Mouse (Mus musculus) v-Abl transformed pro-B cells (cell line): ENCODE data around the gene Jag1.

ENCODE experiments used
- in situ Hi-C, 2 experiments: fragments of 400-800 bp; cut with MboI; formaldehyde crosslinking; loops; one replicate each; pipeline ENCODE4 v1.15.1; 2025; ENCODE audit not compliant: unreplicated experiment in 2 of 2

Gene Jag1

GRCm38 (mm10) chr2:137067479-137068110, 48.8 kb downstream of the Jag1 start:
- in situ Hi-C loops = no loop called here

- in situ Hi-C loops = no loop called here
These were observed 51.9 kb downstream of the Jag1 start for GRCm38 (mm10) chr2:137064513-137064912.

- in situ Hi-C loops = no loop called here
These were observed 52.6 kb downstream of the Jag1 start for GRCm38 (mm10) chr2:137063829-137064228.

- in situ Hi-C loops = no loop called here
These were observed 66.5 kb downstream of the Jag1 start for GRCm38 (mm10) chr2:137049906-137050305.

- in situ Hi-C loops = no loop called here
These were observed 67.1 kb downstream of the Jag1 start for GRCm38 (mm10) chr2:137049367-137049766.

GRCm38 (mm10) chr2:137044122-137044521, 72.3 kb downstream of the Jag1 start:
- in situ Hi-C loops = no loop called here
